Mouse (Mus musculus) 416B (cell line): ENCODE data around the gene Cxcr4.

Experiments
- DNase-seq: peaks from one replicate; pipeline ENCODE4 v3.0.0; 2011; ENCODE audit warnings: low read depth

Gene Cxcr4

DNA sequence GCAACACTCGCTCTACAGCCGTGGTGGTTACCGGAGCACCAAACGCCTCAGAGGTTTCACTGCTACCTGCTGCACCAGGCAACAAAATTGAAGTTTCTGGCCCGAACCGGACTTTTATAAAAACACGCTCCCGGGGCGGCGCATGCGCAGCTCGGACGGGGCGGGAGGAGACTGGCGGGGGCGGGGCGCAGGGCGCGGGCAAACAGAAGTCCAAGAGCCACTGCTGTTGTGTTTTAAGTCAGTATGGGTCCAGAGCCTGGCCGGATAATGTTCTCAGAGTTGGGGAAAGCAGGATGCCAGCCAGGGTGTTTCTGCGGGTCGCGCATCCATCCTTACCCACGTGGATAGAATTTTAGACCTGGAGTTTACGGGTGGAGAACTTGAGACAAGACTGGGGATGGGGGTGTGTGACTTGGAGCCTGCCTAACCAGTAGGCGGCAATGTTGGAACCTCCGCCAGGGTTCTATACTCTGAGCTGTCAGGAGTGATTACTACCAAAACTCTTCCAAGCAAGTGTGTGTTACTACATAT is at the start of gene Cxcr4:
Cxcr4 (minus strand) TSS at position 83 of the 531 bp plus-strand sequence.
- DNase-seq: peak; percentile 94

DNA sequence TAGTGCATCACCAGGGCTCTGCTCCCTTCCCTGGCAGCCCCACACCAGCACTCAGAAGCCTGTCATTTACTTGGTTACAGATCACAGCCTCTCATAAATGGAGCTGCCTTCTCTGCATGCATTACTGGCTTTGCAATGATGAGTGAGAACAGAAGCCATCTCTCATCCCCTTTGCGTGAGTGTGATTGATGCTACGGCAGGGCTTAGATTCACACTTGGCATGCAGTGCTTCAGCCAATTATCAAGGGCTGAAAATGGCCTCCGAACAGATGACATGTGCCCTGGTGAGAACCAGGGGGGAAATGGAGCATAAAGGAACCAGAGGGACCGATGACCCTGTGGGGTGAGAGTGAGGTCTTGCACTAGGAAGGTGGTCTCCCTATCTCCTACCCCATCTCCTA is 47.6 kb upstream of the Cxcr4 start:
- DNase-seq: no peak

DNA sequence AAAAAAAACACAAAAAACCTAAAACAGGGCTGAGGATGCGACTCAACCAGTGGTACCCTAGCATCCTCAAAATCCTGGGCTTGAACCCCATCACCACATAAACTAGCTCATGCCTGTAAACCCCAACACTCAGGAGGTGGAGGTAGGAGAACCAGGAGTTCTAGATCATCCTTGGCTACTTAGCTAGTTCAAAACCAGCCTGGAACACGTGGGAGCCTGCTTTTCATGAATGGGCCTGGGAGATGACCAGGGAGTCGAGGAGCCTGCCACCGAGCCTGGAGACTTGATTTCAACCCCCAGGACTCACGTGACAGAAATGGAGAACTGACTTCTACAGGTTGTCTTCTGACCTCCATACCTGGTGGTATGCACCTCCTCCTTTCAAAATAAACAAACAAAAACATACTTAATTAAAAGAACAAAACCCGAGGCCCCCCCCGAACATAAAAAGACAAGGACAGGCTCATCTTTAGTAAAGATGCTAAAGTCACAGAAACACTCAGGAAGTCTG is 45.2 kb upstream of the Cxcr4 start:
- DNase-seq: no peak

- DNase-seq: no peak
These were observed 44.5 kb upstream of the Cxcr4 start for GRCm38 (mm10) chr1:128636258-128637229.

DNA sequence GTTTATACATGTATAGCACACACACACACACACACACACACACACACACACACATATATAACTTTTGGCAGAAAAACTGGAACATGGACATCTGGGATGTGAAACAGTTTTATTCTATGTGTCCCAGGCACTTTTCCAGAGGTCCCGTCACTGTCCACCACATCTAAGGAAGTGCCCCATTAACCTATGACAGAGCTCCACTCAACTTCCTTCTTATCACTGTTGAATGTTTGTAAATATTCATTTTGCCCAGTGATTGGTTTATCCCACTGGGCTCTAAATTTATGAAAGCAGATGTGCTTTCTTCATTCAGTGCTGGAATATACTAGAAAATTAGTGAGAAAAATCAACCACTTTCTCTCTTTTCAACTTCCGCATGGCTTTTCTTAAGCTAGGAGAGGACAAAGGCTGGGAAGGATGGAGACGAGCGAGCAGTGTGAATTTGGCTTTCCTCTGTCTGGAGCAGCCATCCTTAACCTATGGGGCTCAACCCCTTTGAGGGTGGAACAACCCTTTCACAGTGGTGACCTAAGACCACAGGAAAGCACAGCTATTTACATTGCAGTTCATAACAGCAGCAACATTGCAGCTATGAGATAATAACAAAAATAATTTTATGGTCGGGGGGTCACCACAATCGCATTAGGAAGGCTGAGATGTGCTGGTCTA is 41.8 kb upstream of the Cxcr4 start:
- DNase-seq: no peak

GRCm38 (mm10) chr1:128632522-128632921 is 40.4 kb upstream of the Cxcr4 start:
- no peak for DNase-seq

GRCm38 (mm10) chr1:128626144-128626678 is 34.1 kb upstream of the Cxcr4 start:
- DNase-seq: peak; percentile 65

GRCm38 (mm10) chr1:128623594-128623887 is 31.4 kb upstream of the Cxcr4 start:
- no peak for DNase-seq

GRCm38 (mm10) chr1:128622867-128623593 is 30.9 kb upstream of the Cxcr4 start:
- peak; percentile 89 for DNase-seq

- no peak for DNase-seq
These were observed 25.7 kb upstream of the Cxcr4 start for GRCm38 (mm10) chr1:128617654-128618310.

DNA sequence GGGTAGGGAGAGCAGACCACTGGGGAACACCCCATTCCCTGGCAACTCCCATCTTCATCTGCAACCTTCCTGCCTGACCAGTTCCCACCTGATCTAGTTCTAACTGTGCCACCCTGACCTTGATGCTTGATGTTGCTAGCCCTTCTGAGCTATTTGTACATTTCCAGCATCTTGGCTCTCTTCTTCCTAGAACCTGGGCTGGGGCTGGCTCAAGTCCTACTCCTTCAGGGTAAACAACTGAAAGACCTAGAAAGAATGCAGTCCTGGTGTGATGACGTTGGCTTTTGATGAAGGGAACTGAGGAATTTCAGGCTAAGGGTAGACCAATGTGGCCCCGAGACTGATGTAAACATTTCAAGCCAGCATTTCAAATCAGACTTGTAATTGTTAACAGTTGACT is 24.5 kb upstream of the Cxcr4 start:
- no peak for DNase-seq

GRCm38 (mm10) chr1:128615459-128615806 is 23.3 kb upstream of the Cxcr4 start:
- no peak for DNase-seq

DNA sequence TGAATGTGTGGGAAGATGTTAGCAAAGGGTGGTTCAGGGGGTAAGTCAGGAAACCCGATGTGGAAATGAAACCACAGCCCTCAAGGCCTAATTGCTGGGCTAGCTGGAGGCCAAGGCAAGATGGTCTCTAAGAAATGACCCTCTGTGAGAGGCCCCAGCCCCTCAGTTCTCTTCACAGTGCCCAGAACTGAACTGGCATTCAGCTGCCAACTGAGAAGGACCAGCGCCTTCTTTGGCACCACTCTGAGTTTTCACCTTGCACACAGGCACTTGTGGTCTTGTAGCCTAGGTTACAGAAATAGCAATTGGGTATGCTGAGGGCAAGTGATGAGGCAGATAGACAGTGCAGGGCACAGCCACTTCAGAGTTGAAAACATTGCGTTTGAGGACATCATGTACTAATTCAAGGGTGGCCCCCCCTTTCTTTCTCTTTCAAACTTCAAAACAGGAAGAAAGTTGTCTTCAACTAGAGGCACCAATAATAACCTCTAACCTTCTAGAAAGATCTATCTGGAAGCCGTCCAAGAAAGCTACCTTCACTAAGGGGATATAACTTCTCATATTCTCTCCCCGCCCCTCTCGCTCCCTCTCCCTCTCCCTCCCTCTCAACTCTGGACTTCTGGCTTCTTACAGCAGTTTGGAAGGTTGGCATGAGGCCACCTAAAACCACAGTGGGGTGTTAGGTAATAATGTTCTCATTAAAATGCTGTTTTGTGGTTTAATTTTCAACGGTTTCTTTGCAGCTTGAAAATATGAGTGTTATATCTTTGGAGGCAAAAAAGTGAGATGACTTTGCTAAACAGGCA is 22.8 kb upstream of the Cxcr4 start:
- DNase-seq: peak; percentile 100

- no peak for DNase-seq
These were observed 16.0 kb upstream of the Cxcr4 start for GRCm38 (mm10) chr1:128608119-128608518.

- no peak for DNase-seq
These were observed 15.3 kb upstream of the Cxcr4 start for GRCm38 (mm10) chr1:128607423-128607822.

- DNase-seq: peak; percentile 50
These were observed 13.7 kb upstream of the Cxcr4 start for GRCm38 (mm10) chr1:128605794-128606193.

- DNase-seq: no peak
These were observed 10.7 kb upstream of the Cxcr4 start for GRCm38 (mm10) chr1:128602688-128603385.

GRCm38 (mm10) chr1:128602018-128602687 is 10.1 kb upstream of the Cxcr4 start:
- peak; percentile 29 for DNase-seq

GRCm38 (mm10) chr1:128601307-128601706 is 9.2 kb upstream of the Cxcr4 start:
- no peak for DNase-seq
